Mouse (Mus musculus) limb, embryonic 11.5 days (tissue): ENCODE results near the gene Pak3. TPM values are rescaled to one million over a fixed set of nuclear protein-coding genes. Genes with fewer than 3 reads are reported as not detected.

Experiments
- ATAC-seq: fragments of 200-750 bp; cut with Nextera tagmentation; 2 replicates; pipeline ENCODE4 v1.8.0; 2017; ENCODE audit warnings: low read depth; ENCODE audit not compliant: insufficient number of reproducible peaks, low FRiP score, low TSS enrichment
- DNase-seq: peaks from one replicate; pipeline ENCODE4 v3.0.0-alpha.2; 2015; ENCODE audit warnings: low spot score
- H3K27ac ChIP-seq: fragments of 300-500 bp; sonication (generic); replicated peaks from 2 replicates; pipeline ENCODE4 v1.5.1; 2014; ENCODE audit warnings: low read depth, mild to moderate bottlenecking, low read length
- H3K27me3 ChIP-seq: fragments of 300-500 bp; sonication (generic); 2 replicates; pipeline ENCODE4 v1.6.1; 2014; ENCODE audit warnings: mild to moderate bottlenecking, low read length, mixed read lengths; ENCODE audit not compliant: control insufficient read depth, insufficient read depth
- H3K36me3 ChIP-seq: fragments of 300-500 bp; sonication (generic); 2 replicates; pipeline ENCODE4 v1.6.1; 2014; ENCODE audit warnings: mild to moderate bottlenecking, low read length, moderate library complexity, mixed read lengths; ENCODE audit not compliant: control insufficient read depth, insufficient read depth
- H3K4me1 ChIP-seq: fragments of 300-500 bp; sonication (generic); 2 replicates; pipeline ENCODE4 v1.6.1; 2014; ENCODE audit warnings: low read length, mixed read lengths; ENCODE audit not compliant: control insufficient read depth, insufficient read depth
- H3K4me2 ChIP-seq: fragments of 300-500 bp; sonication (generic); 2 replicates; pipeline ENCODE4 v1.6.1; 2014; ENCODE audit warnings: low read depth, mild to moderate bottlenecking, moderate library complexity; ENCODE audit not compliant: severe bottlenecking
- H3K4me3 ChIP-seq: fragments of 300-500 bp; sonication (generic); 2 replicates; pipeline ENCODE4 v1.5.1; 2014; ENCODE audit warnings: low read depth, low read length
- H3K9ac ChIP-seq: fragments of 300-500 bp; sonication (generic); 2 replicates; pipeline ENCODE4 v1.6.1; 2014; ENCODE audit warnings: mild to moderate bottlenecking, low read length
- H3K9me3 ChIP-seq: fragments of 300-500 bp; sonication (generic); 2 replicates; pipeline ENCODE4 v1.6.1; 2016; ENCODE audit warnings: low read length; ENCODE audit not compliant: control insufficient read depth
- WGBS: fragments of 180-500 bp; shearing (Covaris S2); extraction: QIAGEN DNeasy Blood & Tissue Kit; methylation state at CpG from one replicate; pipeline ENCODE4 v1.1.7; 2014; 5-methylcytosine and 5-hydroxymethylcytosine counted together
- polyA plus RNA-seq: library from polyadenylated mRNA; unstranded; fragments of >200 nt; fragmentation: Nextera tagmentation; extraction: Ambion mirVana; gene quantifications from 2 replicates; pipeline ENCODE4 v1.2.1, GENCODE M21; 2014

The Pak3 gene
- polyA plus RNA-seq, 1 experiment from 2014 or later = 10.9 TPM

- WGBS = 70% methylated on average over 5 of the region's 5 CpGs
- no peak for DNase-seq
- H3K9me3 ChIP-seq = no peaks in the 10 kb centered on the region
- no peak overlapping the region for H3K4me3 ChIP-seq
- ATAC-seq = no peak
- H3K9ac ChIP-seq = no peak overlapping the region
- H3K27me3 ChIP-seq = 0 out of 2 replicates have a peak, but pooled peaks cover 2% of the 10 kb centered on the region
- no peaks in the 10 kb centered on the region for H3K4me1 ChIP-seq
- no peak overlapping the region for H3K27ac ChIP-seq
- no peaks in the 10 kb centered on the region for H3K36me3 ChIP-seq
- no peak overlapping the region for H3K4me2 ChIP-seq
Measured at GRCm38 (mm10) chrX:143627767-143628166, 109.4 kb downstream of the Pak3 start.

- Histone ChIP-seq H3K27ac (no peak overlapping the region), H3K4me3 (no peak overlapping the region), H3K9ac (no peak overlapping the region), H3K4me2 (no peak overlapping the region), H3K36me3 (no peaks in the 10 kb centered on the region), H3K9me3 (no peaks in the 10 kb centered on the region), H3K4me1 (no peaks in the 10 kb centered on the region), H3K27me3 (no peaks in the 10 kb centered on the region)
- no peak for ATAC-seq
- DNase-seq = no peak
- WGBS = 95% methylated on average over 2 of the region's 2 CpGs
Measured at GRCm38 (mm10) chrX:143643936-143644335, 125.5 kb downstream of the Pak3 start.

GRCm38 (mm10) chrX:143644807-143645206, 126.4 kb downstream of the Pak3 start:
- Histone ChIP-seq H3K4me2 (no peak overlapping the region), H3K4me3 (no peak overlapping the region), H3K4me1 (no peaks in the 10 kb centered on the region), H3K9me3 (no peaks in the 10 kb centered on the region), H3K27me3 (0 out of 2 replicates have a peak, but pooled peaks cover 2% of the 10 kb centered on the region), H3K27ac (no peak overlapping the region), H3K36me3 (no peaks in the 10 kb centered on the region), H3K9ac (no peak overlapping the region)
- 52% methylated on average over 1 of the region's 1 CpGs for WGBS
- ATAC-seq (no peak), DNase-seq (no peak)

GRCm38 (mm10) chrX:143654308-143655176, 136.2 kb downstream of the Pak3 start:
- no peak overlapping the region for H3K4me3 ChIP-seq
- WGBS = 48% methylated on average over 9 of the region's 9 CpGs
- ATAC-seq (no peak), DNase-seq (no peak)
- H3K27ac ChIP-seq = no peak overlapping the region
- H3K27me3 ChIP-seq = no peaks in the 10 kb centered on the region
- H3K9me3 ChIP-seq = no peaks in the 10 kb centered on the region
- H3K36me3 ChIP-seq = no peaks in the 10 kb centered on the region
- H3K4me1 ChIP-seq = no peaks in the 10 kb centered on the region
- H3K9ac ChIP-seq = no peak overlapping the region
- H3K4me2 ChIP-seq = no peak overlapping the region

DNA sequence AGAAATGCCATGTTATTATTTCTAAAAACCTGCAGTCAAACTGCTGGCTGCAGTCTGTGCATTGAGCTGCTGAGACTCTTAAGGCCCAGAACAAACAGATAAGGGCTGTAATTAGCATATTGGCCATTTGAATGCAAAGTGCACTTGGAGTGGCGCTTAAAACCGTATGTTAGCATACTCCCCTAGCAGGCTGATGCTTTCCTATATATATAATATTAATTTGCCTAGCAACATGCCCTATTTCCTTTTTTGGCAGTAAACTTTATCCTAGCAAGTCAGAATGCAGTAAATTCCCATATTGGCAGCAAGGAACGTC, 136.7 kb downstream of the Pak3 start:
- H3K27me3 ChIP-seq = no peaks in the 10 kb centered on the region
- ATAC-seq = no peak

GRCm38 (mm10) chrX:143664221-143665150, 146.1 kb downstream of the Pak3 start:
- DNase-seq (peak; percentile 57), ATAC-seq (peak; percentile 99)
- Histone ChIP-seq H3K9me3 (no peaks in the 10 kb centered on the region), H3K36me3 (no peaks in the 10 kb centered on the region), H3K27me3 (0 out of 2 replicates have a peak, but pooled peaks cover 6% of the 10 kb centered on the region), H3K9ac (peak overlapping the region; percentile 40), H3K27ac (no peak overlapping the region), H3K4me3 (peak overlapping the region; percentile 41), H3K4me2 (peak overlapping the region; percentile 55), H3K4me1 (no peaks in the 10 kb centered on the region)
- 29% methylated on average over 28 of the region's 28 CpGs for WGBS

More for the DNA sequence above, 136.7 kb downstream of the Pak3 start:
- WGBS = 35% methylated on average over 3 of the region's 3 CpGs
- Histone ChIP-seq H3K4me1 (no peaks in the 10 kb centered on the region), H3K27ac (no peak overlapping the region), H3K4me3 (no peak overlapping the region), H3K9me3 (no peaks in the 10 kb centered on the region), H3K9ac (no peak overlapping the region), H3K36me3 (no peaks in the 10 kb centered on the region), H3K4me2 (no peak overlapping the region)
- DNase-seq = no peak

DNA sequence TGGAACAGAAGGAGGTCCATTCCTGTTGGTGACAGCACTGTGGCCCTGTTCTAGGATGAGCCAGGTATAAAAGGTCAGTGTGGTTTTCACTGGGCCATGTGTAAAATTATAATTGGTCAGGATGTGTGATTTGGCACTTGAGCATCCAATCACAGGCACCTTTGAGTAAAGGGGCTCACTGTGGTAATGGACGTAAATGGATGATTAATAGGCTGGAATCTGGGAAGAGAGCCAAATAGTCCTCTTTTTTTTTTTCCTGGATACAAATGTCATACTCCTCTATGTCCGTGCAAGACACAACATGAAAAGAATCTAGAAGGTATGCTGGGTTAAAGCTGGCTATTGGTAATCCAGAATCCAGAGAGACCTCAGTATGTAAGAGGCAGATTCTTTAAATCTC, 147.4 kb downstream of the Pak3 start:
- Histone ChIP-seq H3K4me1 (no peaks in the 10 kb centered on the region), H3K4me2 (no peak overlapping the region), H3K9ac (no peak overlapping the region), H3K27ac (no peak overlapping the region), H3K36me3 (no peaks in the 10 kb centered on the region), H3K4me3 (no peak overlapping the region), H3K27me3 (0 out of 2 replicates have a peak, but pooled peaks cover 6% of the 10 kb centered on the region), H3K9me3 (no peaks in the 10 kb centered on the region)
- DNase-seq = no peak
- no peak for ATAC-seq
- WGBS = 69% methylated on average over 2 of the region's 2 CpGs

GRCm38 (mm10) chrX:143666991-143667390, 148.6 kb downstream of the Pak3 start:
- 23% methylated on average over 4 of the region's 4 CpGs for WGBS
- Histone ChIP-seq H3K27ac (no peak overlapping the region), H3K36me3 (no peaks in the 10 kb centered on the region), H3K9me3 (no peaks in the 10 kb centered on the region), H3K4me2 (no peak overlapping the region), H3K4me3 (no peak overlapping the region), H3K27me3 (0 out of 2 replicates have a peak, but pooled peaks cover 6% of the 10 kb centered on the region), H3K9ac (no peak overlapping the region), H3K4me1 (no peaks in the 10 kb centered on the region)
- ATAC-seq (no peak), DNase-seq (peak; percentile 21)
